Mouse (Mus musculus): ENCODE measurements at regions not wholly inside any gene's neighbourhood (a gene's known extent, or its start where the extent isn't known, plus 50 kb on each side); places are given as distances from the start of the nearest gene placed in this dataset.

DNA sequence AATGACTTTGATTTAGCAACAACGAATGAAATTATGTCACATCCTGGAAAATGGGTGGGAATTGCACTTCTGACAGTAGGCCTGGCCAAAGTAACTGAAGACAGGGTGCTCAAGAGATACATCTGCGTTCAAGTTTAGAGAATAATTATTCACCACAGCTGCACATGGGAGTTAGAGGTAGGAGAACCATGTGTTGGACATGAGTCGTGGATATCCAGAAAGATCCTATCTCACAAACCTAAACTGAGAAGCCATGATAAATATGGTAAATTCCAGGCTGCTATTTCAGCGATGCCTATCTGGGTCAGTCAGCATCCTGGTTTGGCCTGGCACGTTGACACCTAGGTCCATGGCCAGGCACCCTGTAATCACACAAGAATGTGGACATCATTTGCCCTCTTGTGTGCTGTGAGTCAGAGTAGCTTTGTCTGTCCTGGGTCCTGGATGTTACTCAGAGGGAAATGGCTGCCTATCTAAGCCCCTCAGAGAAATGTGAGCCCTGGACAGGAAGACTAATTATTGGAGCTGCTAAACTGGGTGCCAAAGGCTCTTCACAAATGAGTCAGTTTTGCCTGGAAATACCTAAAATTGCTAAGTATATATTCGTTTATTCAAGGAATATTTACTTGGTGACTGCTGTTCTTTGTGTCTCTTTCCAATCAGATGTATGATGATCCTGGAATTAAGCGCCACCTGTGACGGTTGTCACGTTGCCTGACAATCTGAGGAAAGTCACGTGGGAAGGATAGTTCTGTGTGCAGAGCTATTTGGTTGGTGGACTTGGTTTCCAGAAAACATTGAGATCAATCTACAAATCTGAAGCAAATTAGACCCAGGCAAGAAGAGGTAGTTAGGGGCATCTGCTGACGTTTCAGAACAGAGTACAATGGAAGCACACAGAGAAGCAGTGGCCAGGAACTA is 296.4 kb upstream of the Zfp637 start:
- no peak for ATAC-seq (ENCODE audit: insufficient number of reproducible peaks, low FRiP score)
- Histone ChIP-seq H3K4me1 (replicated peaks) (no peaks in the 10 kb centered on the region), H3K9ac (no peak overlapping the region), H3K27ac (ENCODE audit: poor library complexity, severe bottlenecking) (no peak overlapping the region), H3K9me3 (replicated peaks) (no peaks in the 10 kb centered on the region), H3K4me3 (no peak overlapping the region), H3K27me3 (replicated peaks) (no peaks in the 10 kb centered on the region), H3K4me2 (no peak overlapping the region), H3K36me3 (no peaks in the 10 kb centered on the region)
- whole genome bisulfite sequencing: 71% methylated on average over 11 of the region's 11 CpGs

DNA sequence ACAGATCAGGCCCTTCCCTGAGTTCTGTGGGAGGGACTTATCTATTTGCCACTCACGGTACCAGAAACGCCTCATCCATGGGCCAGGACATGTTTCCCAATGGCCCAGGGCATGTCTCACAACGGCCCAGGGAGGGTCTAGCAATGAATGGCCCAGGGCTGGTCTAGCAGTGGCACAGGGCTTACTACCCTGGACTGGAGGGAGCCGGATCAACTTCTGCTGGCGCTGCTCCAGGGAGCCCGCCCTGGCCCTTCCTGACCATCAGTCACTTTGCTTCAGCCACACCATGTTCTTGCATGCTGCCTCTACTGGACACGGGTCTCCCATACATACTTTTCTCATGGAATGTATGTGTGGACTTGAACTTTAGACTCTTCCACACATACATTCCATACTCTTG is 290.1 kb upstream of the Zfp637 start:
- peaks cover 16% of the 10 kb centered on the region for H3K4me1 ChIP-seq (replicated peaks)
- H3K27me3 ChIP-seq (replicated peaks): no peaks in the 10 kb centered on the region; the same call in 1 of the 2 replicates
- no peak overlapping the region for H3K9ac ChIP-seq
- H3K4me3 ChIP-seq: no peak overlapping the region
- H3K4me2 ChIP-seq: no peak overlapping the region
- H3K27ac ChIP-seq (ENCODE audit: poor library complexity, severe bottlenecking): no peak overlapping the region
- 90% methylated on average over 7 of the region's 7 CpGs for WGBS
- H3K36me3 ChIP-seq: no peaks in the 10 kb centered on the region
- H3K9me3 ChIP-seq (replicated peaks): no peaks in the 10 kb centered on the region
- no peak for ATAC-seq (ENCODE audit: insufficient number of reproducible peaks, low FRiP score)

DNA sequence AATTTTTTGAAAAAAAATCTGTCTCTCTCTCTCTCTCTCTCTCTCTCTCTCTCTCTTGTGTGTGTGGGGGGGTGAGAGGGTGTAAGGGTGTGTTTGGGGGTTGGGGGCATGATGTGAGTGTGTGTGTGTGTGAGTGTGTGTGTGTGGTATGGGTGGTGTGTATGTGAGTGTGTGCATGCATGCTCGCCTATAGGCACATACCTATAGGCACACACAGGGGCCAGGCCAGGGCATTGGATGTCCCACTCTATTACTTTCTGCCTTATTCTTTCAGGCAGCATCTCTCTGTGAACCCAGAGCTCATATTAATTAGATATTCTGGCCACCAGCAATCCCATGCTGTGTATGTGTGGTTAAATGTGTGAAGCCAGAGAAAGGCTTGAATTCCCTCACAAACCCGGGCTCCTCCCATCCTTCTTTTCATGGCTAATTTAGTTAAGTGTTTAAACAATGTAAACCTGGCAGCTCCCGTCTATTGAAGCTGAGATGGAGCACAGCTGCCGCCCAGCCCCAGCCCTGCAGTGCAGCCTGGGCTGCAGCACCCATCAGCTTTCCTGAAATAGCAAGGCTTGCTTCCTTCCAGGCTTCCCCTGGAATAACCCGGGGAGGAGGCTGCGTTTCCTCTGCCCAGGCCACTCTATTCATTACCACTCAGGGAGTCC is 288.8 kb upstream of the Zfp637 start:
- Histone ChIP-seq H3K27me3 (replicated peaks) (no peaks in the 10 kb centered on the region; the same call in 1 of the 2 replicates), H3K36me3 (no peaks in the 10 kb centered on the region), H3K27ac (ENCODE audit: poor library complexity, severe bottlenecking) (peak overlapping the region; percentile 60), H3K4me1 (replicated peaks) (peaks cover 18% of the 10 kb centered on the region), H3K4me2 (no peak overlapping the region), H3K4me3 (no peak overlapping the region), H3K9me3 (replicated peaks) (no peaks in the 10 kb centered on the region), H3K9ac (no peak overlapping the region)
- peak; percentile 76; the same call in 1 of the 2 replicates for ATAC-seq (ENCODE audit: insufficient number of reproducible peaks, low FRiP score)
- WGBS: 22% methylated on average over 6 of the region's 6 CpGs

DNA sequence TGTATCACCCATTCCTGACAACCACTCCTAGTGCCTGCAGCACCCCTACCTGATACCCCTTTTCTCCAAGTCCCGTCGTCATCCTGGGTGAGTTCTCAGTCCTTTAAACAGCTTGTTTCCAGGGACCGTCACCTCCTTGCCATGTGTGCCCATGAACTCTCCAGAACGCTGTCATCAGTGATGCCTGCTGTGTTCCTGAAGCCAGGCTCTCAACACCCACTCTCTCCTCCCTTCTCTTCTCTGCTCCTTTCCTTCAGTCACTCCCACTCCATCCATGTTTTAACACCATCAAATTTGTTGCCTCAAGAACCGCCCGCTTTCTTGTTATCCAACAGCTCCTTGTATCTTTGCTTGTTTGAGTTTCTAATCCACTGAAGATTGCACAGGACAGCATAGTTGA is 277.8 kb upstream of the Zfp637 start:
- H3K9ac ChIP-seq: no peak overlapping the region
- H3K4me3 ChIP-seq: no peak overlapping the region
- no peak overlapping the region for H3K27ac ChIP-seq (ENCODE audit: poor library complexity, severe bottlenecking)
- H3K36me3 ChIP-seq: no peaks in the 10 kb centered on the region
- H3K9me3 ChIP-seq (replicated peaks): no peaks in the 10 kb centered on the region
- peaks cover 46% of the 10 kb centered on the region for H3K4me1 ChIP-seq (replicated peaks)
- peaks cover 22% of the 10 kb centered on the region for H3K27me3 ChIP-seq (replicated peaks)
- H3K4me2 ChIP-seq: no peak overlapping the region
- no peak for ATAC-seq (ENCODE audit: insufficient number of reproducible peaks, low FRiP score)
- WGBS: 62% methylated on average over 6 of the region's 6 CpGs

DNA sequence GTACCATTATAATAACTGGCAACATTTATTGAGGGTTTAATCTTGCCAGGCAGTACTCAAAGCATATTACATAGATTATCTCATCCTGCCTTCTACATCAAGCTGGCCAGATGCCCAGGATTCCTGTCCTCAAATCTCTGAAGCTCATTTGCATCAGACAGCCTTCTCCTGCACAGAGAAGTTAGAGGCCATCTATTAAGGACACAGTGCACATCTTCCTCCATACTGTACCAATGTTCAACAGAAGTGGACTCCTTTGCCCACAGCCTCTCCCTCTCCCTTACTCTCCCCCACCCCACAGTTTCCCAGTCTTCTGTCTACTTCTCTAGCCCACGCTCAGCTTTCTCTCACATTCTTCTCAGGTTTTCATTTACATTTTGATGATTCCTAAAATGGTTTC is 277.3 kb upstream of the Zfp637 start:
- Histone ChIP-seq H3K9ac (no peak overlapping the region), H3K9me3 (replicated peaks) (no peaks in the 10 kb centered on the region), H3K4me2 (no peak overlapping the region), H3K27ac (ENCODE audit: poor library complexity, severe bottlenecking) (no peak overlapping the region), H3K27me3 (replicated peaks) (peaks cover 22% of the 10 kb centered on the region), H3K4me3 (no peak overlapping the region), H3K36me3 (no peaks in the 10 kb centered on the region), H3K4me1 (replicated peaks) (peaks cover 46% of the 10 kb centered on the region)
- WGBS: 87% methylated on average over 1 of the region's 1 CpGs
- no peak for ATAC-seq (ENCODE audit: insufficient number of reproducible peaks, low FRiP score)

DNA sequence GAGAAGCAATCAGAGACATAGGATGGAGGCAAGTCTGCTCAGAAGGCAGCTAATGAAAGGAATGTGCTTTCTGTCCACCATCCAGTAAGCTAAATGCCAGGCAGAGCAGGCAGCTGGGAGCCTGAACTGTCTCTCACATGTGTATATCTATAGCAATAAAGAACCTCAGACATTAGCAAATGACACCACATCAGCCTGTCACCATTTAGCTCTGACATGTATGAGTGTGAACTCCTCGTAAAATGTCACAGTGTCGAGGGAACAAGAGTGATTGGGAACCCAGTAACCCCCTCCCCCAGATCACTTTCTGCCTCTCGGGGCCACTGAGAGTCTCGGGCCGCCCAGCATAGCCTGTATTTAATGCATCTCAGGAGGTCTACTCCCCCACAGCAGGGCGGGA is 274.2 kb upstream of the Zfp637 start:
- Histone ChIP-seq H3K9ac (no peak overlapping the region), H3K27ac (ENCODE audit: poor library complexity, severe bottlenecking) (peak overlapping the region; percentile 9), H3K9me3 (replicated peaks) (no peaks in the 10 kb centered on the region), H3K4me2 (no peak overlapping the region), H3K27me3 (replicated peaks) (peaks cover 12% of the 10 kb centered on the region; the same call in 1 of the 2 replicates), H3K4me3 (no peak overlapping the region), H3K36me3 (no peaks in the 10 kb centered on the region), H3K4me1 (replicated peaks) (peaks cover 50% of the 10 kb centered on the region)
- 28% methylated on average over 6 of the region's 6 CpGs for WGBS
- no peak for ATAC-seq (ENCODE audit: insufficient number of reproducible peaks, low FRiP score)

DNA sequence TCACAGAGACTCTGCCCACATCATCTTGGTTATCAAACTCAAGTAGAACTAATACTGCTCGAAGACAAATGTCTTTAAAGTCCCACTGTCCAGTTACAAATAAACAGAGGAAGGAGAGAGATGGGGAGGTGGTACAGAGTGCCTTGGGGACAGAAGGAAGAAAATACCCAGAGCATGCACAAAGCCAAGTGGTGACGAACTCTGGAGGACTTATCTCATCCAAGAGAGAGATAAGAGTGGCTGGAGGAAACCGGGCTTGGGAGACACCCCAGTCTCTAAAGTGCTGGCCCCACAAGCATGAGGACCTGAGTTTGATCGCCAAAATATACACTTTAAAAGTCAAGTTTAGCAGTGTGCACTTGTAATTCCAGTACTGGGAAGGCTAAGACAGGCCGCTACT is 273.3 kb upstream of the Zfp637 start:
- H3K9me3 ChIP-seq (replicated peaks): no peaks in the 10 kb centered on the region
- no peak overlapping the region for H3K4me2 ChIP-seq
- peaks cover 8% of the 10 kb centered on the region; the same call in 1 of the 2 replicates for H3K27me3 ChIP-seq (replicated peaks)
- no peak overlapping the region for H3K4me3 ChIP-seq
- H3K27ac ChIP-seq (ENCODE audit: poor library complexity, severe bottlenecking): 0 out of 2 replicates have a peak overlapping the region, but pooled peaks have one; percentile 8
- no peaks in the 10 kb centered on the region for H3K36me3 ChIP-seq
- H3K4me1 ChIP-seq (replicated peaks): peaks cover 52% of the 10 kb centered on the region
- H3K9ac ChIP-seq: no peak overlapping the region
- no peak for ATAC-seq (ENCODE audit: insufficient number of reproducible peaks, low FRiP score)
- 17% methylated on average over 5 of the region's 5 CpGs for WGBS

DNA sequence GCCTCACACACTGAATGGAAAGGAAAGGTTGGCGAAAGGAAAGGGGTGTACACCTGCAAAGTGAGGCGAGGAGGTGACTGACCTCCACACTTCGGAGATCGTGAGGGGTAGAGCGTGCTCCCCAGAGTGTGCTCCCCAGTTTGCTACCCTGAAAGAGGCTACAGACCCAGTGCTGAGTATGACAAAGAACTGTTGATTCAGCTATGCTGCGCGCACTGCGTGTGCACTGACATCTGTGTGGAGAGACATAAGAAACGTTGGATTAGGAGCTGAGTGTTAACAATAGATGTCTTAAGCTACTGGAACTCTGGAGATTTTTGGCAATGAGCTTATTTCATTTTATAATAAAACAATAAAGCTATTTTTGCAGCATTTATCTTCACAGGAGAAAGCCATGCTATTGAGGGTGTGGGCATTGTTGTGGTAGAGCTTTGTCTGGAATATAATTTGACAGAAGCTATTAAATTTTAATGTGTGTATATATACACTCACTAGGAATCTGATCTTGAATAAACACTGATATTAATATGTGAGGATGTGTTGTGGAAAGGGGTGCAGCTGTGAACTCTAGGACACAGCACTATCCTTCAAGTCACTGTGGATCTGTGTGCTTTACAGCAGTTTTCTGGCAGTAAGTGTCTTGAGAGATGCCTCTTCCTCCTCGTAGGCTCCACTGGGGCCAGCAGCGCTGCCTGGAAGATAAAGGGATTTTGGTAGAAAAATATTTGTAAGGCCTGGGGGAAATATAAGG is 271.2 kb upstream of the Zfp637 start:
- Histone ChIP-seq H3K4me2 (no peak overlapping the region), H3K4me3 (no peak overlapping the region), H3K27me3 (replicated peaks) (no peaks in the 10 kb centered on the region), H3K36me3 (no peaks in the 10 kb centered on the region), H3K4me1 (replicated peaks) (peaks cover 59% of the 10 kb centered on the region), H3K27ac (ENCODE audit: poor library complexity, severe bottlenecking) (no peak overlapping the region), H3K9me3 (replicated peaks) (no peaks in the 10 kb centered on the region), H3K9ac (no peak overlapping the region)
- WGBS: 77% methylated on average over 11 of the region's 11 CpGs
- ATAC-seq (ENCODE audit: insufficient number of reproducible peaks, low FRiP score): no peak

DNA sequence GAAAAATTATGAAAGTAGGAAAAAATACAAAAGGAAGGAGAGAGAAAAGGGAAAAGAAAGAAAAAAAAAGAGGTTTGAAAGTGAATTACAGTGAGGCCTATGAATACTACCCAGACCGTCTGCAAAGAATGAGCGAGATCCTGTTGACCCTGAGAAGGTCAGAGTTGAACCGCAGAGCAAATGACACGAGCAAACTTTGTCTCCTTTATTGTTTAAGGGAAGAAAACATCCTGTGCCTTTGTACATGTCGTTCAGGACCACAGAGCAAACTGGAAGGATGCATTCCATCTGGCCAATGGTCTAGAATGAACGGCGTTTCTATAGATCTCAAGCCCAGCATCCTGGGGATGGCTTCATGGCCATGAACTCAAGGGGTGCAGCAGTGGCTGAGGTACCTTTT is 270.6 kb upstream of the Zfp637 start:
- Histone ChIP-seq H3K36me3 (no peaks in the 10 kb centered on the region), H3K27me3 (replicated peaks) (no peaks in the 10 kb centered on the region), H3K4me1 (replicated peaks) (peaks cover 58% of the 10 kb centered on the region), H3K27ac (ENCODE audit: poor library complexity, severe bottlenecking) (no peak overlapping the region), H3K9me3 (replicated peaks) (no peaks in the 10 kb centered on the region), H3K4me2 (no peak overlapping the region), H3K4me3 (no peak overlapping the region), H3K9ac (no peak overlapping the region)
- ATAC-seq (ENCODE audit: insufficient number of reproducible peaks, low FRiP score): no peak
- WGBS: 66% methylated on average over 7 of the region's 7 CpGs

DNA sequence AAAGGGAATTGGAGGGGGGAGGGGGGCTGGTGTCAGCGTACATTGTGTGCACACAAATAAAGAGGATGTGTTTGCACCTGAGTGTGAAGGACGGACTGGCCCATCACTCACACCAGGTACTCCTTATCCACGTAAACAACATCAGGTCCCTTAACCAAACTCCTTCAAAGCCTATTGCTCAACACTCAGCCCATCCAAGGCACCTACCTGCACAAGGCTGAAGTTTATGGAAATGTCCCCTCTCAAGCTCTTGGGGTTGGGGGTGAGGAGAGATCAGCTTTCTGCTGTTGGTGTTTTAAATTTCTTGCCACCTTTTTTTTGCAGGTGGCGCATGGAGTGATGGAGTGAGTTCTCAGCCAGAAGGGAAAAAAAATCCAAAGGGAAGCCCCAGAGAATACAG is 270.2 kb upstream of the Zfp637 start:
- Histone ChIP-seq H3K27me3 (replicated peaks) (no peaks in the 10 kb centered on the region), H3K4me3 (no peak overlapping the region), H3K27ac (ENCODE audit: poor library complexity, severe bottlenecking) (no peak overlapping the region), H3K4me2 (no peak overlapping the region), H3K4me1 (replicated peaks) (peaks cover 54% of the 10 kb centered on the region), H3K9me3 (replicated peaks) (no peaks in the 10 kb centered on the region), H3K36me3 (no peaks in the 10 kb centered on the region), H3K9ac (no peak overlapping the region)
- no peak for ATAC-seq (ENCODE audit: insufficient number of reproducible peaks, low FRiP score)
- WGBS: 90% methylated on average over 4 of the region's 4 CpGs

DNA sequence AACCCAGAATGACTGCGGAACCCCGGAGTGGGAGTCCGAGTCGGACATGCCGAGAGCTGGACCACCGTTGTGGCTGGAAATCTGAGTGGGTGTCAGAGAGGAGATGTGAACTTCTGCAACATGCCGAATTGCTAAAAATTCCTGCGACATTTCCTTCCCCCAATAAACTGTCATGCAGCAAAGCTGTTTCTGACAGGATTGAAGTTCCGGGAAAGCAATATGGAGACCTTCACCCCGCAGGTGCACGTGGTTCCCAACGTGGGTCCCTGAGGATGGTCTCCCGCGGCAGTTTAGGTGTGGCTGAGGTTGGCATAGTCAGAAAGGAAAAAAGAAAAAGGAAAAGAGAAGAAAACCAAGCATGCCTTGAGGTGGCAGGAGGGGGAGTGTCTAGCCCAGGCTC is 269.0 kb upstream of the Zfp637 start:
- Histone ChIP-seq H3K4me1 (replicated peaks) (peaks cover 43% of the 10 kb centered on the region), H3K36me3 (no peaks in the 10 kb centered on the region), H3K4me2 (no peak overlapping the region), H3K9me3 (replicated peaks) (no peaks in the 10 kb centered on the region), H3K27ac (ENCODE audit: poor library complexity, severe bottlenecking) (no peak overlapping the region), H3K27me3 (replicated peaks) (no peaks in the 10 kb centered on the region), H3K4me3 (no peak overlapping the region), H3K9ac (no peak overlapping the region)
- 90% methylated on average over 14 of the region's 14 CpGs for whole genome bisulfite sequencing
- no peak for ATAC-seq (ENCODE audit: insufficient number of reproducible peaks, low FRiP score)

All from heart, embryonic 12.5 days (tissue).